Mouse (Mus musculus): Measurements from ENCODE around the gene Thada.

- TF ChIP-seq CTCF (IDR thresholded peaks at IDR 0.05; ENCODE audit: borderline replicate concordance, insufficient read depth, low read depth, low read length) (no peak), POLR2A (IDR thresholded peaks at IDR 0.05; ENCODE audit: borderline replicate concordance, insufficient read depth, low read length) (no peak)
These were observed 43.8 kb downstream of the Thada start for GRCm38 (mm10) chr17:84422001-84422785.

Measured in cerebellum, adult 2 months (tissue).